Mouse (Mus musculus): ENCODE results near the gene Dclk2. TPM values are rescaled to one million over a fixed set of nuclear protein-coding genes. Genes with fewer than 3 reads are reported as not detected.
A peak's percentile ranks its signal among the peaks of the same experiment; 100 is the strongest.

The Dclk2 gene
- 5.9 and 7.2 TPM in 2 replicates for polyA plus RNA-seq (2012)

DNA sequence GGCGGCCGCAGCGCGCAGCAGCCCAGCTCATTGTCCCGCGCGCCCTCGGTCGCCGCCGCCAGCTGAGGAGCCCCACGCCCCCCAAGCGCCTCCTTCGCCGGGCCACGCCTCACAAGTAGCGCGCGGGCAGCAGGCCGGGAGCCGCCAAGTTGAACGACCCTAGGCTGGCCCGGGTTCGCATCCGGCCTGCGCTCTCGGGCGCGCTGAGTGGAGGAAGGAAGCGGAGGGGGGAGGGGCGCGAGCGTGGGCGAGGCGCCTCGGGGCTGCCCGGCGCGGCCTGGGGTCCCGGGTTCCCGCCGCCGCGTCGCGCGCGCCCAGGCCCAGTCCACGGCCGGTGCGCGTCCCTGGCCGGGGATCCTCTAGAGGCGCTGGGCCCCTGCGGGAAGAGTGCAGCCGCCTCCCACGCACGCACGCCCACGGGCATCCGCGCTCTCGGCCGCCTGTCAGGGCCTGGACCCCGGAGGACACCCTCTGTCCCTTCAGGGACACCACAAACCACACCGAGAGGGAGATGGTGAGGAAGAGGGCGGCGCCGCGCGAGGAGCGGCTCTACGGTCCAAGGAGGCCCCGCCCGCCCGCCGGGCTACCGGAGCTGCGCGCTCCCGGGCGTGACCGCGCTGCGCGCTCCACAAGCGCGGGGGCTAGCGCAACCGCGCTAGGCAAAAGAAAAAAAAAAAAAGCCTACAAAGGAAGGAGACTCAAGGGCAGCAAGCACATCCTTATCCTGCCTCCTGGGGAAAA is at the start of gene Dclk2:
Gene Dclk2 (minus strand): TSS at position 510 of the 741 bp plus-strand sequence.
- H3K27me3 ChIP-seq (ENCODE audit: control insufficient read depth): peaks cover 46% of the 10 kb centered on the region
- no peak for TF ChIP-seq TAL1 (IDR thresholded peaks at IDR 0.05; ENCODE audit: low read length)
- no peak for TF ChIP-seq GATA1 (IDR thresholded peaks at IDR 0.05; ENCODE audit: low read length)
- no peaks in the 10 kb centered on the region for H3K9me3 ChIP-seq (ENCODE audit: control insufficient read depth, low read length)
- H3K4me3 ChIP-seq (replicated peaks): peak within 1 kb of the TSS; percentile 52
- H3K36me3 ChIP-seq (ENCODE audit: control insufficient read depth): no peaks in the 10 kb centered on the region
- H3K4me1 ChIP-seq (ENCODE audit: control insufficient read depth): peaks cover 6% of the 10 kb centered on the region

DNA sequence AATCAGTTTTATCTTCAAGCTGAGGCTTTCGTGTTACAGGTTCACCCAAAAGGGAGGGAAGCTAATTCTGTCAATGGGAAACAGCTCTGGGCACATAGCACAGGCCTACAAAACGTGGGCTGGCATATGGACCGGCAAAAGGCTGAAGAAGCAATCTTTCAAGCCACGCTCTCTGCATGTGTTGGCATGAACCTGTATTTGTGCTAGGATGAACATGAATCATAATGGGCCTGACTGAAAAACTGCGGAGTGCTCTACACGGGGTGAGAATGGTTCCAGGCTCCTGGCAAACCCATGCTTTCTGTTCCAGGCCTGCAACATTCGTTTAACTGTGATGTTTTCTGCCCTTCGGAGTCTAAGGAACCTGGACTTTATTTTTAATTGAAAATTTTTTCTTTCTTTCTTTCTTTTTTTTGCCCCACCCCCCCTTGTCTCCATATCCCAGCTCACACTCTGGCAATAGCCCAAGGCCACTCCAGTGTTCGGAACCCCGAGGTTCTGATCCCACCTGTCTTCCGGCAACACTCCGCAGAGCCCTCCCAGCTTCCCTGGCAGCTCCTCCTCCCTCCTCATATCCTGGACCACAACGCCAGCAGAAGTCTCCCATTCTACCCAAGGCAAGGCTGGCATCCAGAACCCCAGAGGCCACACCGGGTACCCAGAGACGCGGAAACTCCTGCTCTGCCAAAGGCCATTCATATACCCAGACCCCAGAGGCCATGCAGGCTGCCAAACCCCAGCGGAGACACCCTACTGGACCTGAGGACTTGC is 42.2 kb upstream of the Dclk2 start:
- Histone ChIP-seq H3K36me3 (ENCODE audit: control insufficient read depth) (no peaks in the 10 kb centered on the region), H3K4me1 (ENCODE audit: control insufficient read depth) (no peaks in the 10 kb centered on the region), H3K9me3 (ENCODE audit: control insufficient read depth, low read length) (no peaks in the 10 kb centered on the region), H3K4me3 (replicated peaks) (no peak overlapping the region), H3K27me3 (ENCODE audit: control insufficient read depth) (no peaks in the 10 kb centered on the region)
- TF ChIP-seq GATA1 (IDR thresholded peaks at IDR 0.05; ENCODE audit: low read length) (no peak), TAL1 (IDR thresholded peaks at IDR 0.05; ENCODE audit: low read length) (no peak)

DNA sequence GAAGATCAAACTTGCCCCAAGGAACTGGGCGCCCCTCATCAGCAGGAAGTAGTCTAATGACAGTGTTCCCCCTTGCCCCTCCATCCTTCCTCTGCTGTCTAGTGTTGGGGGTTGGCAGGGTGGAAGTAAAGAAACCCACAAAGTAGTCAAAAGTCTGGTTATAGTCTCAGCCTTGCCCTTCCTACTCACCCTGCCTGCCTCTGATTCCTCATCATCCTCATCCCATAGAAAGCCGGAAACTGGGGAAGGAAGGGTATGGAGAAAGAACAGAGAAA is 40.7 kb upstream of the Dclk2 start:
- Histone ChIP-seq H3K4me1 (ENCODE audit: control insufficient read depth) (no peaks in the 10 kb centered on the region), H3K9me3 (ENCODE audit: control insufficient read depth, low read length) (no peaks in the 10 kb centered on the region), H3K4me3 (replicated peaks) (no peak overlapping the region), H3K36me3 (ENCODE audit: control insufficient read depth) (no peaks in the 10 kb centered on the region), H3K27me3 (ENCODE audit: control insufficient read depth) (no peaks in the 10 kb centered on the region)
- TF ChIP-seq TAL1 (IDR thresholded peaks at IDR 0.05; ENCODE audit: low read length) (no peak), GATA1 (IDR thresholded peaks at IDR 0.05; ENCODE audit: low read length) (no peak)

DNA sequence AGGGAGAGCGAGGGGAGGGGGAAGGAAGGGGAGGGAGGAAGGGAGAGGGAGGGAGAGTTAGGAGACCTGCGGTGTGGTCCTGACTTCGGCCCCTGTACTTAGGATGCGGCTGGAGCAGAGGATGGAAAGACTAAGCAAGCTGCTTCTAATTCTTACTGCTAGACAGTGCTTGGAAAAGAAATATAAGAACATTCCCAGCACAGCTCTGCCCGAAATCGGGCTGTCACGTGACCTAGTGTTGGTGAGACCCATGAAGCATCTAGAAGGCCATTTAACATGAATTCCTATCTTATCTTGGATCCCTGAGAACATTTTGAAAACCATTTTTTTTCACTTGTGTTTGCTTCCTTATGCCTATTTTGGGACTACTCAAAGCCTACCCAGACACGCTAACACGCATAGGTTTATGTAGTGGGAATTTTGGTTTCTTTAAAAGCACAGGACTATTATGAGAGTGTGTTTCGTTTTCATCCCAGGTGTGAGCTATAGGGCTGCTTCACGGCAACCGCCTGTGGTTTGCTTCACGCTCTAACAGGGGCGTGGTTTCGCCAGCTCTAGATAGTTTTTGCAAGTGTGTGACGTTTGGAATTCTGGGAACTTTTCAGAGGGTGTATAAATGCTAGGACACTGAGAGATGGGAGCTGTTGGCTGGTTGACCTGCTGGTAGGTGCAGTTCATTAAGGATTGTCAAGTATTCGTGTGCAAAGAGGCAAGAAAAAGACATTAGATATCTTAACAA is 40.2 kb upstream of the Dclk2 start:
- TF ChIP-seq TAL1 (IDR thresholded peaks at IDR 0.05; ENCODE audit: low read length) (no peak), GATA1 (IDR thresholded peaks at IDR 0.05; ENCODE audit: low read length) (no peak)
- Histone ChIP-seq H3K9me3 (ENCODE audit: control insufficient read depth, low read length) (no peaks in the 10 kb centered on the region), H3K36me3 (ENCODE audit: control insufficient read depth) (no peaks in the 10 kb centered on the region), H3K4me3 (replicated peaks) (no peak overlapping the region), H3K27me3 (ENCODE audit: control insufficient read depth) (no peaks in the 10 kb centered on the region), H3K4me1 (ENCODE audit: control insufficient read depth) (no peaks in the 10 kb centered on the region)

DNA sequence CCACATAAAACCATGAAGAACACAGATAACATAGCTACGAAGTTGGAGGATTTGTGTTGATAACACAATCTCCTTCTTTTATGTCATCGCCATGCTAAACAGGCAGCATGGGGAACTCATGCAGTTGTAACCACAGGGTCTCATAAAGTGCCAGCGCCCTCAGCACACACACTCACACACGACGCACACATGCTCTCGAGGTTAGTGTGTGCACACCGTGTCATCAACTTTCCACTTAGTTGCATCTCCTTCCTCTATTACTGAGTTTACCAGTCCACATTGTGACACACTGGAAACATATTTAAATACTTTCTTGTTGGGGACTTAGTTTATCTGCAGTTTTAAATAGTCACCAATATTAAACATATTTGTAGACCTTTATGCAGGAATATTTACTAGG is 38.4 kb upstream of the Dclk2 start:
- no peaks in the 10 kb centered on the region for H3K4me1 ChIP-seq (ENCODE audit: control insufficient read depth)
- H3K27me3 ChIP-seq (ENCODE audit: control insufficient read depth): no peaks in the 10 kb centered on the region
- H3K36me3 ChIP-seq (ENCODE audit: control insufficient read depth): no peaks in the 10 kb centered on the region
- no peak for TF ChIP-seq TAL1 (IDR thresholded peaks at IDR 0.05; ENCODE audit: low read length)
- TF ChIP-seq GATA1 (IDR thresholded peaks at IDR 0.05; ENCODE audit: low read length): no peak
- no peaks in the 10 kb centered on the region for H3K9me3 ChIP-seq (ENCODE audit: control insufficient read depth, low read length)
- no peak overlapping the region for H3K4me3 ChIP-seq (replicated peaks)

DNA sequence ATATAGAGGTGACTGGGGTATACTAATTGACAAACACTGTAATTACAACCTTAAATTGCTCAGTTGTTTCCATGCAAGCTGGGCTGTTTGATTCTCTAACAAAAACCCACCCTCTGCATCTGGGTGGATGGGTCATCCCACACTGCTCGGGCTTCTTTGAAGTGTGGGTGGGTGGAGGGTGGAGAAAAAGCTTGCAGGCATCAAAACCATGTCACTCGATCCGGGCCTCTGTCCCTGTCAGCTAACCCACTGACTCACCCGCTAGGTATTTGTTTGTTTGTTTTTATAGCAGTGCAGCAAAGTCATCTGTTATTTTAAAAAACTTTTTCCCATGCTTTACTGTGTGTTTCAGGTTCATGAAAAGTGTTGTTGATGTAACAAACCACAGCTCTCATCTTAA is 34.7 kb upstream of the Dclk2 start:
- peaks cover 6% of the 10 kb centered on the region for H3K9me3 ChIP-seq (ENCODE audit: control insufficient read depth, low read length)
- no peaks in the 10 kb centered on the region for H3K4me1 ChIP-seq (ENCODE audit: control insufficient read depth)
- H3K27me3 ChIP-seq (ENCODE audit: control insufficient read depth): no peaks in the 10 kb centered on the region
- no peak overlapping the region for H3K4me3 ChIP-seq (replicated peaks)
- TF ChIP-seq GATA1 (IDR thresholded peaks at IDR 0.05; ENCODE audit: low read length): no peak
- no peak for TF ChIP-seq TAL1 (IDR thresholded peaks at IDR 0.05; ENCODE audit: low read length)
- H3K36me3 ChIP-seq (ENCODE audit: control insufficient read depth): no peaks in the 10 kb centered on the region

DNA sequence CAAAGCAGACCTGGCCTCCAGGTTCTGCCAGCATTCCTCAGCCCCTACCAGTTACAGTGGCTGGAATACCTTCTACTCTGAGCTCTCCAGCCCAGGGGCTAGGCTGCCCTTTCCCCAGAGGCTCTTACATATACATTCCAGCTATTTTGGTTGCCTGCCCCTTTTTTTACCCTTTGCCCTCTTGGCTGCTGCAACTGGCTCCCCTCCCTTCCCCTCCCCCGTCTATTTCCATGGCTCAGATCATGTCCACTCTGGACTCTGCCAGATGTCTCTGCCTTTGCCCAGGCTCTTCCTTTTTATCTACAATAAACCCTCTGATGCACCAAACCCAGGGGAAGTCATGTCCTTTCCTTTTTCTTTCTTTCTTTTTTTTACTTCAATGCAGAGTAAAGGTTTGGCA is 33.9 kb upstream of the Dclk2 start:
- Histone ChIP-seq H3K9me3 (ENCODE audit: control insufficient read depth, low read length) (peaks cover 6% of the 10 kb centered on the region), H3K27me3 (ENCODE audit: control insufficient read depth) (no peaks in the 10 kb centered on the region), H3K4me1 (ENCODE audit: control insufficient read depth) (no peaks in the 10 kb centered on the region), H3K4me3 (replicated peaks) (no peak overlapping the region), H3K36me3 (ENCODE audit: control insufficient read depth) (no peaks in the 10 kb centered on the region)
- TF ChIP-seq TAL1 (IDR thresholded peaks at IDR 0.05; ENCODE audit: low read length): no peak
- no peak for TF ChIP-seq GATA1 (IDR thresholded peaks at IDR 0.05; ENCODE audit: low read length)

DNA sequence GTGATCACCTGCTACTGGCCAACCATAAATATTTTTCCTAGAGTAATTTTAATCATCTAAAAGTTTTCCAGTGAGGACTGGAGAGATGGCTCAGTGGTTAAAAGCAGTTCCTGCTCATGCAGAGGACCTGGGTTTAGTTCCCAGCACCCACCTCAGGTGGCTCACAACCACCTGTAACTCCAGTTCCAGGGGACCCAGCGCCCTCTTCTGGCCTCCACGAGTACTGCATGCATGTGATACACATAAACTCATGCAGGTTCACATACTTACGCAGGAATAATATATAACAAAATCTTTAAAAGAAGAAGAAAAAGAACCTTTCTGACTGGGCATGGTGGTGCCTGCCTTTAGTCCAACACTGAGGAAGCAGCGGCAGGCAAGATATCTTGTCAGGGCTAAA is 33.2 kb upstream of the Dclk2 start:
- no peak overlapping the region for H3K4me3 ChIP-seq (replicated peaks)
- no peaks in the 10 kb centered on the region for H3K27me3 ChIP-seq (ENCODE audit: control insufficient read depth)
- peaks cover 6% of the 10 kb centered on the region for H3K9me3 ChIP-seq (ENCODE audit: control insufficient read depth, low read length)
- no peaks in the 10 kb centered on the region for H3K36me3 ChIP-seq (ENCODE audit: control insufficient read depth)
- no peak for TF ChIP-seq TAL1 (IDR thresholded peaks at IDR 0.05; ENCODE audit: low read length)
- TF ChIP-seq GATA1 (IDR thresholded peaks at IDR 0.05; ENCODE audit: low read length): no peak
- no peaks in the 10 kb centered on the region for H3K4me1 ChIP-seq (ENCODE audit: control insufficient read depth)

DNA sequence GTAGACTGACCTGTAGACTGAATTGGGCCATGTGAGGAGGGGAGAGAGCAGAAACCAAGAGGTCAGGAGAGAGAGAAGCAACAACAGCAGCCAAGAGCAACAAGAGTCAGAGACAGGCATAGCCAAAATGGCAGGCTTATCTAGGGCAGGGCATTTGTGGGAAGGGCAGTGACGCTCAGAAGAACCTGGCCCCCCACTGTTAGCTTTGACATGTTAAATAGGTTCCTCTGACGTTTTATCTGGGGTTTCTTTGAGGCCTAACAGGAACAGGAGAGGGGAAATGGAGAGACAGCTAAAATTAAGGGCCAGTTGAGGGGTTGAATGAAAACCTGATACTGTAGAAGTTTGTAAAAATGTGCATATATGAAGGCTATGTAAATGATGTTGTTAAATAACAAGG is 30.0 kb upstream of the Dclk2 start:
- TF ChIP-seq TAL1 (IDR thresholded peaks at IDR 0.05; ENCODE audit: low read length): no peak
- no peak for TF ChIP-seq GATA1 (IDR thresholded peaks at IDR 0.05; ENCODE audit: low read length)

More for the DNA sequence above, 30.0 kb upstream of the Dclk2 start:
- Histone ChIP-seq H3K27me3 (ENCODE audit: control insufficient read depth) (no peaks in the 10 kb centered on the region), H3K9me3 (ENCODE audit: control insufficient read depth, low read length) (peaks cover 8% of the 10 kb centered on the region), H3K36me3 (ENCODE audit: control insufficient read depth) (no peaks in the 10 kb centered on the region), H3K4me3 (replicated peaks) (no peak overlapping the region), H3K4me1 (ENCODE audit: control insufficient read depth) (no peaks in the 10 kb centered on the region)
